Mouse (Mus musculus): ENCODE results near the gene G0s2. TPM values are rescaled to one million over a fixed set of nuclear protein-coding genes. Genes with fewer than 3 reads are reported as not detected.
A peak's percentile ranks its signal among the peaks of the same experiment; 100 is the strongest.
"Not testable (repeated sequence)": the region's sequence is repeated elsewhere in the genome, so short reads cannot be mapped to it uniquely, and the experiment has no call there.

The G0s2 gene
- total RNA-seq, 2 experiments from 2014 or later: 43.4 to 49.3 TPM

DNA sequence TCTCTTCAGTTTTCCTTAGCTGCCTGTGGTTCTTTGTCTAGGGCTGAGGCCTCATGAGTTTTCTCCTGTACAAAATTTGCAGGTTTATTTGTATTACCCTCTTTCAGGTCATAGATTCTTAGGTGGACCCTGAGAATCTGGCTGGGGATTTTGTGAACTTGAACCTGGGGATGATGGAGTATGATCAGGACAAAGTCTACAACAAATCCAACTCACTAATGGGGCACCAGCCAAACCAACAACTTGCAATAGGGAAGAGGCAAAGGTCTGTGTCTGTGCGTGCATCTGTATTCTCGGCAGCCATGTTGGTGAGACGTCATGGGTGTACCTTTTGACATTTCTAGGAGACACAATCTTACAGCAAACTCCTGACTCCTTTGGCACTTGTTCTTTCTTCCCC, 16.1 kb upstream of the G0s2 start:
- DNase-seq: no peak

DNA sequence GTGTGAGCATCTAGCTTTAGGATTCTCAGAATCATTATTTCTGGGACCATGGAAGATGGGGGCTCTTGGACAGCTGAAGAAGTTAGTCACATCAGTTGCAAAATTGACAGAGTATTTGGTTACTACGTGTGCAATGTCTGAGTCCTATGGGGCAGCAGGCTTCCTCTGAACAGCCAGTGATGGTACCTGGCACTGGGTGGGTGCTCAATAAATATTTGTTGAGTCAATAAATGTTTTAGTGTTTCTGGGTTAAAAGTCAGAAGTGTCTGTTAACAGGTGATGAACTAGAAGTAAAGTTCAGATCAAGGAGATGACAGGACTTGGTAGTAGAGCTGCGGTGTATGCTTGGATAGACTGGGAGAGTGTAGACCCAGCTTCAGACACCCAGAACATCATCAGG, 14.6 kb upstream of the G0s2 start:
- DNase-seq: no peak

DNA sequence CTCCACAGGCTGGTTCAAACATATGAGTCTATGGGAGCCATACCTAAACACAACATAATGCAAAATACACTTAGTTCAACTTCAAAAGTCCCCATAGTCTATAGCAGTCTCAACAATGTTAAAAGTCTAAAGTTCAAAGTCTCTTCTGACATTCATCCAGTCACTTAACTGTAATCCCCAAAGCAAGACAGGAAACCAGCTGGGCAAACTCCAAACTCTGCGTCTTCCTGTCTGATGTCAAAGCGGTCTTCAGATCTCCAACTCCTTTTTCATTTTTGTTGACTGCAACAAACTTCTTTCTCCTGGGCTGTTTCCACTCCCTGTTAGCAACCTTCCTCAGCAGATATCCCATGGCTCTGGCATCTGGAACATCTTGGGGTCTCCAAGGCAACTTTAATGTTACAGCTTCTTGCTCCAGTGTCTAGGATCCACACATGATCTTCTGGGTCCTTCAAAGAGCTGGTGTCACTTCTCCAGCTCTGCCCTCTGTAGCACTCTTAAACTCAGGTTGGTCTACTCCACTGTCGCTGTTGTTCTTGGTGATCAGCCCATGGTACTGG, 12.8 kb upstream of the G0s2 start:
- DNase-seq: not testable (repeated sequence)

- DNase-seq: no peak
These were observed 11.3 kb upstream of the G0s2 start for GRCm38 (mm10) chr1:193284228-193284779.

DNA sequence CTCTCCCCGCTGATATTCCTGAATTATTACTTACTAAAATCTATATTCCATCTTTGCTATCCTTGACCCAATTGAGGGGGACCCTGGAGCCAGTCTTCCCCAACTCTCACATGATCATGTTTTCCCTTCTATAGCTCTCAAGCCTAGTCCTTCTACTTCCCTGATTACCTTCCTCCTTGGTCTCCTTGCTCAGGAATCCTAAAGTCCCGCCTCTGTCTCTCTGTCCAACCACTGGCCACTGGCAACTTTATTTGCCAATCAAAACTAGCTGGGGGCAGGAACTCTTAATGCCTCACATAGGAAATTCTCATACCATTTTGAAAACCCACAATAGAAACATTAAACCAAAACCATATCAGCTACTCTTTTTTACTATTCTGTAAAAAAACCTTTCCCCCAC, 8.3 kb upstream of the G0s2 start:
- no peak for DNase-seq

DNA sequence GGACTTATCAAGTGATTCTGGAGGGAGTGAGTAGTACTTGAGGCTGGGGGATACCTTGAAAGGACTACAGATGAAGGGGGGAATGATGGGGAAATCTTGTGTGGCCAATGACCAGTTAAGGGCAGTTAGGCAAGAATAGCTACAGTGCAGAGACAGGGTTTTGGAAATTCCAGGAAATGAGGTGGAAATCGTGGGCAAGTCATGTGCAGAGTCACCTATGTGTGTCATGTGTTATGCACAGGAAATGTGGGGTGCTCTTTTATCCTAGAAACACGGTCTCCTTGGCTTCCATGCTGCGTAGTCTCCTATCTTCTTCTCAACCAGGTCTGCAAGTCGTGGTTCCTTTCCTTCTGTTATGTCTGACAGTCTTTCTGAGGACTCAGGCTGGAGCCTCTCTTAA, 6.5 kb upstream of the G0s2 start:
- no peak for DNase-seq

GRCm38 (mm10) chr1:193278414-193279045, 5.5 kb upstream of the G0s2 start:
- DNase-seq: peak; percentile 61 to 62

DNA sequence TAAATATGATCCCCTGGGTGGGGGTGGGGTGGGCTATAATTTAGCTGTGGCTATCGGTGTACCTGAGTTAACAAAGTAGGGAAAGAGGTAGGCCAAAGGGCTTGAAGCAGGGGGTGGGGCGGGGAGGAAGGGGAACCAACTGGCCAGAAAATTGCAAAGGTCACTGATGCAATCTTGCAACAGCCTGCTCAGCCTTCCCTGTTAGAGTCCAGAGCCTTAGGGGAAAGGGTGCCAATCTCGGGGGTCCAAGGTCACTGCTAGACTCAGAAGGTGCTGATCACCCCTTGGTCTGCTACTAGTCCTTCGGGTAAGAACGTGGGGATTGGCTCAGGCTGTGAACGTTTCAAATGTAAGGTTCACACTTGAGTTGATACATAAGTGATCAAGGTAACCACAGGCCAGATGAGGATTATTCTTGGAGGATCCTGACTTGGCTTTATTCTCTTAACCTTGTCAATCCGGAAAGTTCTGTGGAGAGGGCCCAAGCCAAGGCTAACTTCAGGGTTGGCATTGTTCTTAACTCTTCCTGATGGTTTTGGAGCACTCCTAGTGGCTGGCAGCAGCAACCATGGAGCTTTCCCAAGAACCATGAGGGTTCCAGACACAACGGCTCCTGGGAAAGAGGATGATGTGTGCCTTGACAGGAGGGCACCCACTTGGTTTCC, 1.5 kb upstream of the G0s2 start:
- peak in 1 of 2 experiments; percentile 31 for DNase-seq

DNA sequence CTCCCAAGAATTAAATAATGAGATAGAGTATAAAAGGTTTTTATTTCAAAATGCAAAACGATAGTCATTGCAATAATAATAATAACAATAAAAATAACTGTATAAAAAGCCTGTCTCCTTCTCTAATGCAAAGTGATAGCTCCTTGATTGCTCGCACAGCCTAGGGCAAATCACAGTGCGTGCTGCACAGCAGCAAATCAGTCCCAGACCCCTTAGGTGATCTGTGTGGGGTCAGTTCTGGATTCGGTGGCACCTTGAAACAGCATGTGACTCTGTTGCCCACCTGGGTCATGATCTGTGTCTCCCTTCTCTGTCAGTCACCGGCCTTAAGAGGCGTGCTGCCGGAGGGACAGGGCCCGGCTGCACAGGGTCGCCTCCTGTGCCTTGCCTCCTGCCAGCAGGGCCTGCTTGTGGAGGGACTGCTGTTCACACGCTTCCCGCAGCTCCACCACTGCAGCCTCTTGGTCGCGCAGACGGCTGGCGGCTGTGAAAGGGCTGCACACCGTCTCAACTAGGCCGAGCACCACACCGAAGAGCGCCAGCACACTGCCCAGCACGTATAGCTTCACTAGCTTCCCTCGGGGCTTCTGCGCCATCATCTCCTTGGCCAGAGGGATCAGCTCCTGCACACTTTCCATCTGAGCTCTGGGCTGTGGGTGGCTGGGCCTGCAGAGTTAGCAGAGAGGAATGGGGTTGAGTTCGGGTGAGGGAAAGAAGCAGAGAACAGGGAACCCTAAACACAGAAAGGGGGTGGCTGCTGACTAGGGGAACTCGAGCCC, 691 bp downstream of the G0s2 start:
- peak in 1 of 2 experiments; percentile 37 for DNase-seq

- peak; percentile 41 to 59 for DNase-seq
These were observed 1.9 kb downstream of the G0s2 start for GRCm38 (mm10) chr1:193270965-193271763.

DNA sequence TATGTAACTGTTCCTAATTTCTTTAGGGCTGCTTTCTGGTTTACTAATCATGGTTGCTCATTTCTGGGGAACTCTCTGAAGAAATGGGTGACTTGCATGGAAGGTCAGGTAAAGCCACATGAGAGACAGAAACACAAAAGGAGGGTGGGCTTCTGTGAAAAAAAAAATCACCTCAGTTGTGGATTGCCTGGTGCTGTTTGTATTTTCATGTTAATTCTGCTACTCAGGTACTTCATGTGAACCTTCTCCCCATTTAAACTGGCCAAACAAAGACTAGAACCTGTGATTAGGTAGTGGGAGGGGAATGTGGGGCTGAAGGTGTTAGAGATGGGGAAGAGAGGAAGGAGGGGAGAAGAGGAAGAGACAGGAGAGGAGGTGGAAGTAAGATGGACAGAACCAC, 7.3 kb downstream of the G0s2 start:
- no peak for DNase-seq

- DNase-seq: no peak
These were observed 8.9 kb downstream of the G0s2 start, which contains the start of gene Hsd11b1 for GRCm38 (mm10) chr1:193263955-193264598. Gene Hsd11b1 (minus strand): TSS chr1:193264075.

GRCm38 (mm10) chr1:193263026-193263907, 9.8 kb downstream of the G0s2 start:
- DNase-seq: no peak

- peak; percentile 73 to 87 for DNase-seq
These were observed 11.0 kb downstream of the G0s2 start for GRCm38 (mm10) chr1:193261897-193262548.

DNA sequence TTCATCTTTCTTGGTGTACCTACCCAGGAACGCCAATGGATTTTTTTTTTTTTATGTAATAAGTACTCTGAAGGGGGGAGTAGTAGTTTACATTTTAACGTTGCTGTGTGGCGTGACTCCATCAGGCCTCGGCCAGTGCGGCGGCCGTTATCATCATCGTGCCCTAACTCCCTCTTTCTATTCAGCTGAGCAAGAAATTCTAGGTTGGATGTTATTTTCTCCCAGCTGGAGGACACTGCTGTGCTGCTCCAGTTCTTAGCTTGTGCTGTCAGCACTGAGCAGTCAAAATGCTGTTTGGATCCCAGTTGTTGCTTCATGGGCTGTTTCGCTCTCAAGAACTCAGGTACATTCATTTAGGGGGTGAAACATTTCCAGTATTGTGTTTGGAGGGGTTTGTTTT, 13.5 kb downstream of the G0s2 start:
- no peak for DNase-seq

DNA sequence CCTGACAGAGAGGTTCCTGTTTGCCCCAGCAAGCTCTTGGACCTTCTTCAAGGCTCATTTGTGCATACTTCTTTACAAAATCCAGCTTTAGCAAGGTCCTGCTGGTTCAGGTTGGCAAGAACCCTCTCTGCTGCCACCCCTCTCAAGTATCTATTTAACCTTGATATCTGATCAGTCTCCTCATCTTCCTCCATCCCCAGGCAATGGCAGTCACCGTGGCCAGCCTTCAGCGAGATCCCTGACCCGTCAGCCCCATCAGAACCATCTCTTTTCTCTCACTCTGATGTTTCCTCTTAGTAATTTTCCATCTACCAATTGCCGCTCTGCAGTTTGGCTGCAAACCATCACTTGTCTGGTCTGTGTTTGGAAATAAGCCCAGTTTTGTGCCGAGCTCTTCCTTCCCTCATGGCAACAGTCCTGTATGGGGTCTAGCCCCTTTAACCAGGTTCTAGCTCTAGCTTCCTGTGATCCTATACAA, 16.4 kb downstream of the G0s2 start:
- peak in 1 of 2 experiments; percentile 40 for DNase-seq

DNA sequence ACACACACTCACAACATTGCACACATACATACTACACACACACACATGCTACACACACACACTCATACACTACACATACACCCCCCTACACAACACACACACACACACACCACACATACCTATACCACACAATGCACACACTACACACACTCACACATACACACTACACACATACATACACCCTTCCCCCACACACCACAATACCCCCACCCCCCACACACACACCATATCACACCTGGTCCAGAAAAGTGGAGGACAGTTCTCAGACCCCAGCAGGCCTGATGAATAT, 16.8 kb downstream of the G0s2 start:
- no peak for DNase-seq

DNA sequence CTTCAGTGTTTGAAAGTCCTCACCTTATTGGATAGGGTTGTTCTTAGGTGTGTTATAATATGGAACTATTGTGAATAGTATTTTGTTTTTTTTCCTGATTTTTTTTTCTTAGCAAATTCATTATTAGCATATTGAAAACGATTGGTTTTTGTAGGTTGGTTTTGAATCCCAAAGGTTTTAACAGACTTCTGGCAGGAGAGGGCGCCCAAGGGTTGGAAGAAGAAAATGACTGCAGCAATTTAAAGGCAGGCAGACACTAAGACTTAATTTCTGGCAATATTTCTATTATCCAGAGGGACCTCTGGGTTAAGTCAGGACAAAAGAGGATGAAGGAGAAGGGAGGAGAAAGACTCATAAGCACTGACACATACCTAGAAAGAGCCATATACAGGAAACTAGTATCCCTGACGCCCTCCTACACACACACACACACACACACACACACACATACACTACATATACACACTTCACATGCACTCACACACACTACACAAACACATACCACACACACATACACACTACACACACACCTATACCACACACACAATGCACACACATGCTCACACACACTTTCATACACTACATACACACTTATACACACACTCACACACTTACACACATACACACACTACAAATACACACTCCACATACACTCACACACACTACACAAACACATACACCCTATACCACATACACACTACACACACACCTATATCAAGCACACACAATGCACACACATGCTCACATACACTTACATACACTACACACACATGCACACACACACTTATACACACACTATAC, 17.3 kb downstream of the G0s2 start:
- peak; percentile 69 to 94 for DNase-seq

GRCm38 (mm10) chr1:193255032-193255431, 18.0 kb downstream of the G0s2 start:
- DNase-seq: no peak

Data from heart, adult 18-20 months (tissue).